Mouse (Mus musculus) right cerebral cortex, postnatal 10 days (tissue): Measurements from ENCODE around the gene Gm49396.

Experiments used
- DNase-seq, 2 experiments: peaks; one replicate each; pipeline ENCODE4 v3.0.0; 2021; ENCODE audit warnings: low spot score in 2 of 2

Gm49396 gene

GRCm38 (mm10) chr7:30610043-30610442 is 46.9 kb downstream of the Gm49396 start:
- DNase-seq, result no peak

- no peak for DNase-seq
Measured at GRCm38 (mm10) chr7:30612654-30613402, 49.7 kb downstream of the Gm49396 start, which contains the start of gene Upk1a. TSS of gene Upk1a (minus strand) at chr7:30612847.

GRCm38 (mm10) chr7:30613529-30614112 is 50.5 kb downstream of the Gm49396 start:
- peak in 1 of 2 experiments; percentile 56 for DNase-seq

- no peak for DNase-seq
Measured at GRCm38 (mm10) chr7:30614454-30614853, 51.3 kb downstream of the Gm49396 start.

GRCm38 (mm10) chr7:30615049-30615760 is 52.1 kb downstream of the Gm49396 start:
- no peak for DNase-seq
